Mouse (Mus musculus) right cerebral cortex, postnatal 14 days (tissue): ENCODE results near the gene Cyp4v3.
"Not testable (repeated sequence)": the region's sequence is repeated elsewhere in the genome, so short reads cannot be mapped to it uniquely, and the experiment has no call there.

Experiments used
- DNase-seq: peaks from one replicate; pipeline ENCODE4 v3.0.0; 2022

Gene Cyp4v3

GRCm38 (mm10) chr8:45332685-45333409 is at the start of gene Cyp4v3:
Cyp4v3 (minus strand) TSS chr8:45333216.
- peak; percentile 42 for DNase-seq

DNA sequence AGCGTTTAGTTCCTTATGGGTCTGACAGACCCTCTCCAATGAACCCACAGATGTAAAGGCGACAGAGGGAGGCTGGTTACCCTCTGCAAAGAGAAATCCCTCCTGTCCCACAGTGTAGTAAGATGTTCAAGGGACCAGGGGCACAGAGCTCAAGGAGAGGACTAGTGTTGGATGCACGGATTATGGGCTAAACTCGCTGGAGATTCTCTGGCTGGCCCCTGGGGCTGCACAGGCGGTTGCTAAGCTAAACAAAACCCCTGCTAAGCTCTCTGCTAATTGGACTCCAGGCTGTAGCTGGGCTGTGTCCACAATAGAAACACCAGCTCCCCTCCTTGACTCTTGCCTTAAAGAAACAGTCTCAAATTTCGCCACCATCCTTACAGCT is 48.9 kb upstream of the Cyp4v3 start, which contains the start of gene Fam149a:
Fam149a (minus strand) TSS at position 329 of the 385 bp plus-strand sequence.
- DNase-seq = no peak

DNA sequence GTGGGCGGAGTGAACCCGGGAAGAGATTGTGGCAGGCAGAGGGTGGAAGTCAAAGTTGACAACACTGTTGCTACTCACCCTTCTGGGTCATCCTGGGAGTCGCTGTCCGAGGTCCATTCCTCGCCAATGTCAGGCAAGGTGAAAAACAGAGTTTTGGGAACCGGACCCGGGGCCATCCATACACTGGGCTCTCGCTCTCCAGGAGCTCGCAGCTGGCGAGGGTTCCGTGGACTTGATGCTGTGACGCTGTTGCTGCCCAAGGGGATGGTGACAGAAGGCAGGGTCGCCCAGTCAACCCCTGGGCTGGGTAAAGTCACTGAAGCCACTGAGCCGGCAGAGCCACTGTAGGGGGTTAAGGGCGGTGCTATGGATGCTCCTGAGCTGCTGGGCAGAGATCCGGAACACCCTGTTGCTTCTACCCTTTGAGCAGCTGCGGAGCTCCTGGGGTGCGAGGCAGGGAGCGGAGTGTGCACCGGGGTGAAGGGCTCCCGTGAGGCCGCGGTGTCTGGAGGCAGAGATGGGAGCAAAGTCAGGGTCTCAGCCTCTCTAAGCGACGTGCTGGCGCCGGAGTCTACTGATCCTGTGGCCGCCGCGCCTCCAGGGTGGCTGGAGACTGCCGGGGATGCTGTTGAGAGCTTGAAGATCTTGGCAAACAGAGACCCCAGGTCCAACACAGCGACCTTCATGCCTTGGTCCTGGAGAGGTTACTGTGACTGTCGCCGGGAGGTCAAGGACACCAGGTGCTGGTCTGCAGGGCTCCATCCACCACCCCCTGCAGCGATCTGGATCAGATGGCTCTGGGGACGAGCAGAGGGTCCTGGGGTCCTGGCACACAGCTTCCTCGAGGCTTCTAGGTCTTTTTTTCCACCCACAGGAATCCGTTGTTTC is 48.3 kb upstream of the Cyp4v3 start:
- DNase-seq = peak; percentile 11

DNA sequence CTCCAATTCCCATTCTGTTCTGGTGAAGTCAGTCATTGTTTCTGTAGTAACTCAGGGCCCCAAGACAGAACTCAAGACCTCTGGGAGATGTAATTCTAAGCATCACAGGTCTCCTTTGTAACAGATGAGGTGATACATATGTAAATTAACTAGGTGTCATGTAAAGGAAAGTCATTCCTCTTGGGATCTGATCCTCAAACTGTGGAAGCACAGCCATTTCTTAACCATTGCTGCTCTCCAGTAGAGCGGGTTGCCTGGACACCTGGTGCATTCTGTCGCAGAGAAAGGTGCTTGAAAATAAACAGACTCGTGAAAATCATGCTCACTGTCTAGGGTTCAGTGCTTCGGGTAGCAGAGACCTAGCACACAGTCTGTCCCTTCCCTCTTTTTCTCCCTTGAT is 47.6 kb upstream of the Cyp4v3 start:
- no peak for DNase-seq

DNA sequence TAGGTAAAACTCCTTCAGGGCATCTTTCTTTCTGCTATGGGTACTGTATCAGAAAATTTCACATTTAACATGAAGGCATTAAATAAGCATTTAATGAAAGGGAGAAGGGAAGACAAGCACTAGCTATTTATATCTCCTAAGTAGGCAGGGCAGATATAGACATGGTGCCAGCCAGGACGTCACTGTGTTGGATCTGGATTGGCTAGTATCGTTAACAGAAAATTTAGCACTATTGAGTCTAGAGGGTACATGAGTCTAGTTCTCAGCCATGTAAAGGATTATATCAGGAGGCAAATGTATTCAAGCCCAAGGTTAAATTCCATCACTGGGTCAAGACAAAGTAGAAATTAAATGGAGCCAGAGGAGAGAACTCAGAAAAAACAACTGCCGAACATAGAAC is 41.1 kb upstream of the Cyp4v3 start:
- DNase-seq = no peak

DNA sequence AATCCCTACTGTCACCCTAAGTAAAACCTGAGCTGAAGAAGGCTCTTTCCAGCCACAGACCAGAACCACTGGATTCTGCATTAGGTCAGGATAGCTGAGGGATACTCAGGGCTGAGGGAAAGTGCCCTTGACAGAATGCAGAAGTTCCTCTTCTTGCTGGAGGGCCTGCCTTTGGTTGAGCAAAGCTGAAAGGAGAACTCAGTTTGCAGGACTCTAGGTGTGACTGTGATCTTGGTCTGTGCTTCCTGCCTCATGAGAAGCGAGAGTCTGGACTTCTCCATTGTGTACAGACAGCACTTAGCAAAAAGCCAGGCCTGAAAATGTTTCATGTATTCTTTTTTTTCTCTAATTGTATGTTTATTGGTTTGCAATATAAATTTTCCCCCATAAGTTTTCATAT is 34.1 kb upstream of the Cyp4v3 start:
- no peak for DNase-seq

GRCm38 (mm10) chr8:45363220-45363619 is 30.2 kb upstream of the Cyp4v3 start:
- no peak for DNase-seq

DNA sequence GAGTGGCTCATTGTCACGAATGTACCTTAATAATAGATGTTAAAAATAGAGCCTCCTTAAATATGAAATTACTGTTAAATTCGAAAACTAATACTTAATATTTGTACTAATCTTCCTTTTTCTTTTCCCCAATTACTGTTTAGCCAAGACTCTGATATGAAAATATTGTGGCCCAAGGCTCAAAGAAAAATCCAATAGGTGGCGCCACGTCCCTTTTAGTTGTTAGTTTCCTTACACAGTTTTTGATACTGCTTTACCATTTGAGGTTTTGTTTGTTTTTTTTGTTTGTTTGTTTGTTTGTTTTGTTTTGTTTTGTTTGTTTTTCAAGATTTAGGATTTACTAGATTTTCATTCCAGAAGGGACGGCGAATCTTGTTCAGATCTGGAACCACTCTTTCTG is 29.3 kb upstream of the Cyp4v3 start:
- DNase-seq = peak; percentile 43

DNA sequence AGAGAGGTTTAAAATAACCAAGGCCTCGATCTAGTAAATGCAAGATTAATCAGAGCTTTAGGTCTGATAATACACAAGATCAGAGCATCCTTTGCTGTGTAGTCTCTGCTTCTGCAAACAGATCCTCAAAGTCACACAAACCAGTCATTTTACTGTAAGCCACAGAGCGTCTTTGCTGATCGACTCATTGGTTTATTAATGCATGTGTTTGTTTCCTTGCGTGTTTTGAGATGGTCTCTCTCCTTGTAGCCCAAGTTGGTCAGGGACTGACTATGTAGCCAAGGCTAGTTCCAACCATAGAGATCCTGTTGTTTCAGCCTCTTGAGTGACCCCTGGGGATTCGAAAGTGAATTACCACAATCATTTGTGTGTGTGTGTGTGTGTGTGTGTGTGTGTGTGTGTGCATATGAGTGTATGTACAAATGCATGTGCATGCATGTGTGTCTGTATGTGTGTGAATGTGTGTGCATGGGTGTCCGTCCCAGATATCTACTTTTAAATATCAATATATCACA is 26.1 kb upstream of the Cyp4v3 start:
- DNase-seq = no peak

- DNase-seq = peak; percentile 46
Measured at GRCm38 (mm10) chr8:45358132-45358918, 25.3 kb upstream of the Cyp4v3 start.

DNA sequence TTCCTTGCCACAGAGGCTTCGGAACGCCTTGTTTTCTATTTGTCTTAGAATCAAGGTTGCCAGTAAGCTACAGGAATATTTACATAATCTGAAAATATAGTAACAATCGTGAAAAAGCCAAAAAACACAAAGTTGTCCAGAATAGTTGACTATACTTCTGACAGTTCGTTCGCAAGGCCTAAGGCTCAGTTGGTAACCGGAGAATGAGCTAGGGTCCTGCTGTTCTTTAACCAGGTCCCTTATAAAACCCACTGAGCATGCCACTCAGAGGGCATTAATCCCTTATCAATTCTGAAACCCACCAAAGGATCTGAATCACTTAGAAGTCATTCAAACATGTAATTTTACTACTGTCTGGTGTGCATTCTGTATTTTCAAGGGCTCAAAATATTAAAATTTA is 22.8 kb upstream of the Cyp4v3 start:
- DNase-seq = no peak

- DNase-seq = peak; percentile 64
Measured at GRCm38 (mm10) chr8:45345031-45345430, 12.0 kb upstream of the Cyp4v3 start.

GRCm38 (mm10) chr8:45344298-45344697 is 11.3 kb upstream of the Cyp4v3 start:
- no peak for DNase-seq

DNA sequence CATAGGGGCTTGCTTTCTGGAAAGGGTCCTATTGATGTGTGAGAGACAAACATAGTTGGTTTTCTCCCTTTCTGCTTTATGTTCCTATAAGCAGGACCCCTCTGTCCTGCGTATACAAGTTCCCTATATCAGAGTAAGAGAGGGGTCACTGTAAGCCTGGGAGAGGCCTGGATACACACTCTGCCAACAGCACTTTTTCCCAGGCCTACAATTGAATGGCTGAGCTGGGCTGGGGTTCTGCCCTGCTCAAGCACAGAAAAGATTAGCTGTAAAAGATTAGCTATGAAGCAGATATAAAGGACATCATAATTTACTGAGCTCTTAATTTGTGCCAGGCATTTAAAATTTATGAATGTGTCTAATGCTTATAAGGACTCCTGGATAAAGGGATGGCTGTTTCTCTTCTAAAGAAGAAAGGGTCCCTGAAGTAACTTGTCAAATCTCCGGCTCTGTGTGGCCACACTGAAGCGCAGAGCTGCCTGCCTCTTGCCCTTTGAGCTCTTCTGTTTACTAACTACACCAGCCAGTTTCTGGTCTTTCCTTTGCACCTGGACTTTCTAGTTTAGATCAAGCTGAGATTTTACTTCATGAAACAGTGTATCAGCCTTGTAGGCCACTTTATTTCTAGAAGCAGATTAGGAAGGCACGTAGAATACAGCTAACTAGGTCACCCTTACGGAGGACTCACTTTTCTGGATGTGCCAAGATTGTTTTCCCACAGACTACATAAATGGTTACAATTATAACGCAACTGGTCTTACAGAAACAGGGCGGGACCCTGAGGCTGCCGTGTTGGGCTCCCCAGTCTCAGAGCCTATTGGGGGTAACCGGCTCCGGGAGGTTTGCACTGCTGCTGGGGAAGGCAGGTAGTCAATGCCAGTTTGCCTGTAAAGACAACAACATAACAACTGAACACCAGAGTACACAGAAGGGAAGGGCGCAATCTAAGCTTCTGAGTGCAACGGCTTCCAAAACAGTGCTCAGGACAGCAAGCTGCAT is 8.9 kb upstream of the Cyp4v3 start:
- DNase-seq = no peak

DNA sequence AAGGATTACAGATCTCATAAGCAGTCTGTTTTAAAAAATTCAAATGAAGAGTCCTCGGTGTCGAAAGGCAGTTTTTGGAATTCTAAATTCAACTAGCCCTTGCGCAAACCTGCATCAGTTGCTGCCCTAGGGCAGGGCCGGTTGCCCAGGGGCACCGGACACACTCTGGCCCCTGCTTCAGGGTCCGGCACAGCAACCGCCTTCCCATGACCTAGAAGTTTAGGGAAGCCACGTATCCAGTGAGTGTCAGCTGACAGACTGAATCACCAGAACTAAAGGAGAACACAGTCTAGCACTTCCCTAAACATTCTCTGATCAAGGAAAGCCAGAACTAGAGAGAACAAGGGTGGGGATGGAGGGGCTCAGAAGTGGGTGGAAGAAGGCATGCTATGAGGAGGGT is 477 bp upstream of the Cyp4v3 start:
- DNase-seq = no peak

- DNase-seq = no peak
Measured at GRCm38 (mm10) chr8:45330856-45331255, 2.2 kb downstream of the Cyp4v3 start.

GRCm38 (mm10) chr8:45329206-45329980 is 3.6 kb downstream of the Cyp4v3 start:
- DNase-seq = no peak

GRCm38 (mm10) chr8:45327076-45327475 is 5.9 kb downstream of the Cyp4v3 start:
- not testable (repeated sequence) for DNase-seq

DNA sequence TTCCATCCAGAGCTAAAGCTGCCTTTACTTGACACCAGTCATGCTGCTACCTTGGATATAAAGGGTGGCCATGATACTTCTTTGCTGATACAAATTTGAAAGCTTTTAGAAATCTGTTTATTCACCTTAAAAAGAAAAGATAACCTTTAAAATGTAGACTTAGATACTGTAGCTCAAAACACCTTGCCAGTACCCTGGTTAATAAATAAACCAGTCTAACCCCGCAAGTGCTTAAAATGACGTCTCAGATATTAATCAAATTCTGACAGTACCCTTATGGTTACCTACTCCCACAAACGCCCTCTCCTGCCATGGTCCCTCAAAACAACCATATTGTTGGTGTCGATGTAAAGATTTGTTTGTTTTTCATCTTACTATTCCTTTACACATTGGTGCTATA is 8.9 kb downstream of the Cyp4v3 start:
- DNase-seq = no peak

GRCm38 (mm10) chr8:45321365-45321764 is 11.7 kb downstream of the Cyp4v3 start:
- DNase-seq = no peak

GRCm38 (mm10) chr8:45320930-45321329 is 12.1 kb downstream of the Cyp4v3 start:
- no peak for DNase-seq
